Mouse (Mus musculus) midbrain, embryonic 14.5 days (tissue): ENCODE measurements around the gene Mrpl2. TPM values are rescaled to one million over a fixed set of nuclear protein-coding genes. Genes with fewer than 3 reads are reported as not detected.
A peak's percentile ranks its signal among the peaks of the same experiment; 100 is the strongest.

Source experiments
- ATAC-seq: fragments of 200-750 bp; cut with Nextera tagmentation; 2 replicates; pipeline ENCODE4 v1.8.0; 2017; ENCODE audit warnings: moderate number of reproducible peaks, moderate library complexity; ENCODE audit not compliant: low FRiP score, low TSS enrichment
- DNase-seq: peaks from one replicate; pipeline ENCODE4 v3.0.0-alpha.2; 2015
- H3K27ac ChIP-seq: fragments of 300-500 bp; sonication (generic); replicated peaks from 2 replicates; pipeline ENCODE4 v1.5.1; 2014; ENCODE audit warnings: mild to moderate bottlenecking, low read depth, low read length, moderate library complexity
- H3K27me3 ChIP-seq: fragments of 300-500 bp; sonication (generic); 2 replicates; pipeline ENCODE4 v1.6.1; 2014; ENCODE audit warnings: low read length, control low read depth, mixed read lengths; ENCODE audit not compliant: control insufficient read depth, insufficient read depth
- H3K36me3 ChIP-seq: fragments of 300-500 bp; sonication (generic); 2 replicates; pipeline ENCODE4 v1.6.1; 2014; ENCODE audit warnings: low read length, control low read depth; ENCODE audit not compliant: control insufficient read depth, insufficient read depth
- H3K4me1 ChIP-seq: fragments of 300-500 bp; sonication (generic); 2 replicates; pipeline ENCODE4 v1.6.1; 2014; ENCODE audit warnings: mild to moderate bottlenecking, antibody characterized with exemption, low read length, control low read depth; ENCODE audit not compliant: control insufficient read depth, insufficient read depth
- H3K4me2 ChIP-seq: fragments of 300-500 bp; sonication (generic); 2 replicates; pipeline ENCODE4 v1.6.1; 2014; ENCODE audit warnings: mild to moderate bottlenecking, low read length, moderate library complexity
- H3K4me3 ChIP-seq: fragments of 300-500 bp; sonication (generic); replicated peaks from 2 replicates; pipeline ENCODE4 v1.5.1; 2014; ENCODE audit warnings: low read depth, low read length
- H3K9ac ChIP-seq: fragments of 300-500 bp; sonication (generic); replicated peaks from 2 replicates; pipeline ENCODE4 v1.6.1; 2014; ENCODE audit warnings: mild to moderate bottlenecking, low read length, moderate library complexity
- H3K9me3 ChIP-seq: fragments of 300-500 bp; sonication (generic); 2 replicates; pipeline ENCODE4 v1.6.1; 2016; ENCODE audit warnings: low read length, control low read depth, mixed read lengths; ENCODE audit not compliant: control insufficient read depth
- WGBS: fragments of 180-500 bp; shearing (Covaris S2); extraction: QIAGEN DNeasy Blood & Tissue Kit; methylation state at CpG from one replicate; pipeline ENCODE4 v1.1.7; 2014; 5-methylcytosine and 5-hydroxymethylcytosine counted together
- polyA plus RNA-seq: library from polyadenylated mRNA; unstranded; fragments of >200 nt; fragmentation: Nextera tagmentation; extraction: Ambion mirVana; gene quantifications from 2 replicates; pipeline ENCODE4 v1.2.1, GENCODE M21; 2014

The Mrpl2 gene
- polyA plus RNA-seq, result 73.2 and 78.0 TPM in 2 replicates

GRCm38 (mm10) chr17:46645561-46646321 lies at the start of gene Mrpl2, which contains the start of gene Klc4:
TSS of gene Mrpl2 (plus strand) at chr17:46646229.
TSS of gene Klc4 (minus strand) at chr17:46646022.
- WGBS, result under 1% methylated on average over 53 of the region's 53 CpGs
- DNase-seq (peak; percentile 98), ATAC-seq (peak; percentile 70)
- Histone ChIP-seq H3K27ac (peak within 1 kb of the TSS; percentile 89), H3K4me1 (peaks cover 25% of the 10 kb centered on the region), H3K4me3 (peak within 1 kb of the TSS; percentile 72), H3K4me2 (peak within 1 kb of the TSS; percentile 95), H3K9ac (peak within 1 kb of the TSS; percentile 73), H3K9me3 (no peaks in the 10 kb centered on the region), H3K36me3 (peaks cover 27% of the 10 kb centered on the region), H3K27me3 (no peaks in the 10 kb centered on the region)

GRCm38 (mm10) chr17:46597956-46598355 lies 48.1 kb upstream of the Mrpl2 start:
- H3K36me3 ChIP-seq, result no peaks in the 10 kb centered on the region
- H3K4me2 ChIP-seq, result no peak overlapping the region
- H3K4me1 ChIP-seq, result 0 out of 2 replicates have a peak, but pooled peaks cover 5% of the 10 kb centered on the region
- WGBS, result 93% methylated on average over 11 of the region's 11 CpGs
- H3K9ac ChIP-seq, result no peak overlapping the region
- no peak overlapping the region for H3K4me3 ChIP-seq
- H3K27ac ChIP-seq, result no peak overlapping the region
- H3K27me3 ChIP-seq, result no peaks in the 10 kb centered on the region
- ATAC-seq (no peak), DNase-seq (no peak)
- no peaks in the 10 kb centered on the region for H3K9me3 ChIP-seq

GRCm38 (mm10) chr17:46598963-46599362 lies 47.1 kb upstream of the Mrpl2 start:
- WGBS, result 80% methylated on average over 4 of the region's 4 CpGs
- no peak overlapping the region for H3K4me3 ChIP-seq
- no peak overlapping the region for H3K27ac ChIP-seq

GRCm38 (mm10) chr17:46600569-46600968 lies 45.5 kb upstream of the Mrpl2 start:
- no peak overlapping the region for H3K27ac ChIP-seq
- 94% methylated on average over 2 of the region's 2 CpGs for WGBS
- no peaks in the 10 kb centered on the region for H3K27me3 ChIP-seq
- no peaks in the 10 kb centered on the region for H3K36me3 ChIP-seq
- no peak overlapping the region for H3K4me2 ChIP-seq
- peaks cover 8% of the 10 kb centered on the region for H3K4me1 ChIP-seq
- no peak overlapping the region for H3K4me3 ChIP-seq
- no peak for ATAC-seq
- no peak for DNase-seq
- no peak overlapping the region for H3K9ac ChIP-seq
- no peaks in the 10 kb centered on the region for H3K9me3 ChIP-seq

More at GRCm38 (mm10) chr17:46598963-46599362, 47.1 kb upstream of the Mrpl2 start:
- Histone ChIP-seq H3K9ac (no peak overlapping the region), H3K4me1 (0 out of 2 replicates have a peak, but pooled peaks cover 5% of the 10 kb centered on the region), H3K4me2 (no peak overlapping the region), H3K9me3 (no peaks in the 10 kb centered on the region), H3K36me3 (no peaks in the 10 kb centered on the region), H3K27me3 (no peaks in the 10 kb centered on the region)
- DNase-seq (no peak), ATAC-seq (no peak)

GRCm38 (mm10) chr17:46602212-46602611 lies 43.8 kb upstream of the Mrpl2 start:
- Histone ChIP-seq H3K27me3 (no peaks in the 10 kb centered on the region), H3K4me1 (peaks cover 10% of the 10 kb centered on the region), H3K4me3 (no peak overlapping the region), H3K4me2 (no peak overlapping the region), H3K27ac (peak overlapping the region; percentile 26; the same call in 1 of the 2 replicates), H3K9me3 (no peaks in the 10 kb centered on the region), H3K36me3 (no peaks in the 10 kb centered on the region), H3K9ac (no peak overlapping the region)
- DNase-seq (no peak), ATAC-seq (no peak)
- WGBS, result 86% methylated on average over 9 of the region's 9 CpGs

- H3K9me3 ChIP-seq, result no peaks in the 10 kb centered on the region
- H3K27me3 ChIP-seq, result no peaks in the 10 kb centered on the region
- H3K4me2 ChIP-seq, result no peak overlapping the region
- peaks cover 10% of the 10 kb centered on the region for H3K4me1 ChIP-seq
- DNase-seq (no peak), ATAC-seq (no peak)
- WGBS, result 97% methylated on average over 4 of the region's 4 CpGs
- H3K9ac ChIP-seq, result no peak overlapping the region
- H3K4me3 ChIP-seq, result no peak overlapping the region
- no peak overlapping the region for H3K27ac ChIP-seq
- no peaks in the 10 kb centered on the region for H3K36me3 ChIP-seq
Measured at GRCm38 (mm10) chr17:46603229-46603628, 42.8 kb upstream of the Mrpl2 start.

GRCm38 (mm10) chr17:46605126-46605525 lies 40.9 kb upstream of the Mrpl2 start:
- no peaks in the 10 kb centered on the region for H3K9me3 ChIP-seq
- peak overlapping the region; percentile 77 for H3K27ac ChIP-seq
- H3K36me3 ChIP-seq, result no peaks in the 10 kb centered on the region
- no peak overlapping the region for H3K4me3 ChIP-seq
- peaks cover 10% of the 10 kb centered on the region for H3K4me1 ChIP-seq
- 28% methylated on average over 5 of the region's 5 CpGs for WGBS
- H3K9ac ChIP-seq, result no peak overlapping the region
- no peaks in the 10 kb centered on the region for H3K27me3 ChIP-seq
- ATAC-seq (no peak), DNase-seq (peak; percentile 58)
- H3K4me2 ChIP-seq, result no peak overlapping the region

- no peak overlapping the region for H3K4me2 ChIP-seq
- H3K9ac ChIP-seq, result no peak overlapping the region
- no peaks in the 10 kb centered on the region for H3K9me3 ChIP-seq
- no peak overlapping the region for H3K4me3 ChIP-seq
- WGBS, result 75% methylated on average over 12 of the region's 12 CpGs
- DNase-seq (no peak), ATAC-seq (no peak)
- peak overlapping the region; percentile 77 for H3K27ac ChIP-seq
- no peaks in the 10 kb centered on the region for H3K27me3 ChIP-seq
- H3K36me3 ChIP-seq, result no peaks in the 10 kb centered on the region
- peaks cover 10% of the 10 kb centered on the region for H3K4me1 ChIP-seq
Measured at GRCm38 (mm10) chr17:46605987-46606386, 40.0 kb upstream of the Mrpl2 start.
